In the genomic region with DNA sequence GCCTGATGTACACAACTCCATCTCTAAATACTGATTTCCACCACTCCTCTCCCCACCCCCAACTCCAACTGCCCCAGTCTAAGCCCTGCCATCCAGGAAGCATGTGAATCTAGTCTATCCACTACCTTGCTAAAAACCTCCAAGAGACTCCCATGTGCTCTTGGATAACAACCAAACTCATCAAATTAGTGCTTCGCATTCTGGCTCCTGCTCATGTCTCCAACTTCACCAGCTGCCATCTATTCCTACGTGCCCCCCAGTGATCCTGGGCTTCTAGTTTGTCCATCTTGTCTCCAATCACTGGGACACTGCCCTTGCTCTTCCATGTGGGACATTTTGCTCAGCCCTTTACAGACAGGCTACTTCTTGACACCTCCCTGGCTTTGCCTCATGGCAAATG, we compare ENCODE assay signal across 18 mouse cellular contexts. TPM values are rescaled to one million over a fixed set of nuclear protein-coding genes. Genes with fewer than 3 reads are reported as not detected.
DNase-seq lines count a peak whose midpoint lies in the region; ATAC-seq lines count a peak whose summit lies in the region.
"Had no signal": no experiment of that assay in that cellular context is flagged by ENCODE, and none has a peak within 500 bp of the region (broad histone marks: within the 10 kb centered on the region; RNA-seq: fewer than 3 reads in every experiment).

No protein-coding gene starts in this region.

- H3K27me3 ChIP-seq in hindbrain, embryonic 14.5 days (ENCODE audit: control insufficient read depth, insufficient read depth, low read length), result no peaks in the 10 kb centered on the region
- H3K27me3 ChIP-seq in hindbrain, embryonic 12.5 days, result no peaks in the 10 kb centered on the region
- no peaks in the 10 kb centered on the region for H3K27me3 ChIP-seq in midbrain, embryonic 16.5 days (ENCODE audit: control insufficient read depth, insufficient read depth, low read depth, low read length)
- H3K27me3 ChIP-seq in intestine, embryonic 16.5 days (replicated peaks; ENCODE audit: control insufficient read depth, insufficient read depth, low read length), result no peaks in the 10 kb centered on the region
- H3K27me3 ChIP-seq: kidney, embryonic 15.5 days had no signal

- H3K4me2 ChIP-seq in hindbrain, embryonic 14.5 days (replicated peaks), result no peak overlapping the region
- H3K4me2 ChIP-seq in hindbrain, embryonic 12.5 days (replicated peaks), result no peak overlapping the region
- no peak overlapping the region for H3K4me2 ChIP-seq in midbrain, embryonic 16.5 days (ENCODE audit: low read length)
- no peak overlapping the region for H3K4me2 ChIP-seq in intestine, embryonic 16.5 days (ENCODE audit: low read depth, low read length)
- H3K4me2 ChIP-seq: kidney, embryonic 15.5 days; midbrain, embryonic 11.5 days had no signal

- H3K4me3 ChIP-seq in hindbrain, embryonic 14.5 days (replicated peaks; ENCODE audit: low read length), result no peak overlapping the region
- H3K4me3 ChIP-seq in hindbrain, embryonic 12.5 days, result no peak overlapping the region
- H3K4me3 ChIP-seq in midbrain, embryonic 16.5 days (ENCODE audit: low read depth, low read length), result no peak overlapping the region
- H3K4me3 ChIP-seq in intestine, embryonic 16.5 days (ENCODE audit: low read length), result no peak overlapping the region
- H3K4me3 ChIP-seq: heart, adult 2 months; kidney, embryonic 15.5 days; myocyte had no signal

- no peak for DNase-seq in hindbrain, embryonic 14.5 days (ENCODE audit: low spot score)
- peak; percentile 89 for DNase-seq in brain, adult 2 months (ENCODE audit: low read depth, low spot score)
- DNase-seq in cerebellum, adult 11-12 months, result peak; percentile 86
- DNase-seq in cerebellum, postnatal 25 days, result peak; percentile 75 to 78
- no peak for DNase-seq in kidney, adult 8-10 months
- DNase-seq: adrenal gland, postnatal 10 days; B cell, adult 2 months; heart, adult 2 months; lung, adult 18-20 months; lung, postnatal 4 days had no signal

- no peak overlapping the region for H3K9ac ChIP-seq in hindbrain, embryonic 14.5 days
- no peak overlapping the region for H3K9ac ChIP-seq in hindbrain, embryonic 12.5 days
- H3K9ac ChIP-seq in midbrain, embryonic 16.5 days (ENCODE audit: low read depth, low read length), result no peak overlapping the region
- H3K9ac ChIP-seq in intestine, embryonic 16.5 days (ENCODE audit: low read depth, low read length), result no peak overlapping the region
- H3K9ac ChIP-seq: kidney, embryonic 15.5 days had no signal

- H3K9me3 ChIP-seq in hindbrain, embryonic 14.5 days (ENCODE audit: control insufficient read depth, low read length), result no peaks in the 10 kb centered on the region
- H3K9me3 ChIP-seq in hindbrain, embryonic 12.5 days (replicated peaks), result no peaks in the 10 kb centered on the region
- no peaks in the 10 kb centered on the region for H3K9me3 ChIP-seq in midbrain, embryonic 16.5 days (replicated peaks; ENCODE audit: control insufficient read depth, low read length, poor library complexity, severe bottlenecking)
- H3K9me3 ChIP-seq in intestine, embryonic 16.5 days (ENCODE audit: control insufficient read depth, low read length), result no peaks in the 10 kb centered on the region
- H3K9me3 ChIP-seq: kidney, embryonic 15.5 days had no signal

- 0 out of 2 replicates have a peak, but pooled peaks cover 3% of the 10 kb centered on the region for H3K4me1 ChIP-seq in hindbrain, embryonic 14.5 days (replicated peaks; ENCODE audit: control insufficient read depth, insufficient read depth, low read length)
- H3K4me1 ChIP-seq in hindbrain, embryonic 12.5 days, result no peaks in the 10 kb centered on the region
- peaks cover 4% of the 10 kb centered on the region for H3K4me1 ChIP-seq in midbrain, embryonic 16.5 days (ENCODE audit: control insufficient read depth, insufficient read depth, low read length)
- no peaks in the 10 kb centered on the region for H3K4me1 ChIP-seq in intestine, embryonic 16.5 days (ENCODE audit: control insufficient read depth, insufficient read depth, low read length)
- H3K4me1 ChIP-seq: kidney, embryonic 15.5 days had no signal

- H3K36me3 ChIP-seq in hindbrain, embryonic 14.5 days (replicated peaks; ENCODE audit: control insufficient read depth, insufficient read depth), result no peaks in the 10 kb centered on the region
- H3K36me3 ChIP-seq in hindbrain, embryonic 12.5 days, result no peaks in the 10 kb centered on the region
- H3K36me3 ChIP-seq in midbrain, embryonic 16.5 days (ENCODE audit: control insufficient read depth, insufficient read depth, low read length), result no peaks in the 10 kb centered on the region
- H3K36me3 ChIP-seq in intestine, embryonic 16.5 days (ENCODE audit: control insufficient read depth, insufficient read depth, low read length), result no peaks in the 10 kb centered on the region
- H3K36me3 ChIP-seq: kidney, embryonic 15.5 days had no signal

- 0 out of 2 replicates have a peak overlapping the region, but pooled peaks have one; percentile 15 for H3K27ac ChIP-seq in hindbrain, embryonic 14.5 days
- no peak overlapping the region for H3K27ac ChIP-seq in hindbrain, embryonic 12.5 days
- no peak overlapping the region for H3K27ac ChIP-seq in midbrain, embryonic 16.5 days (ENCODE audit: low read length)
- H3K27ac ChIP-seq in intestine, embryonic 16.5 days (ENCODE audit: low read length), result no peak overlapping the region
- H3K27ac ChIP-seq: heart, adult 2 months; kidney, embryonic 15.5 days had no signal

- no peak for ATAC-seq in hindbrain, embryonic 14.5 days (ENCODE audit: low FRiP score)
- no peak for ATAC-seq in hindbrain, embryonic 12.5 days (ENCODE audit: low FRiP score)
- ATAC-seq in midbrain, embryonic 16.5 days, result no peak
- no peak for ATAC-seq in intestine, embryonic 16.5 days
- ATAC-seq: inflammation-experienced regulatory T-cells, adult 6 months had no signal

- WGBS in hindbrain, embryonic 14.5 days, result 74% methylated on average over 2 of the region's 2 CpGs
- WGBS in hindbrain, embryonic 12.5 days, result 94% methylated on average over 2 of the region's 2 CpGs
- 95% methylated on average over 2 of the region's 2 CpGs for WGBS in midbrain, embryonic 16.5 days
- 87% methylated on average over 2 of the region's 2 CpGs for WGBS in intestine, embryonic 16.5 days

RNA-seq across cellular contexts. Expression of a gene that starts 32.2 kb away (rescaled TPM):
- 39.7 and 48.1 TPM in 2 replicates for polyA plus RNA-seq in hindbrain, embryonic 14.5 days (2014; fragmentation: Nextera tagmentation; extraction: Ambion mirVana)
- polyA plus RNA-seq in hindbrain, embryonic 12.5 days (2016; fragmentation: Nextera tagmentation; extraction: Ambion mirVana), result 32.1 and 35.1 TPM in 2 replicates
- 40.7 and 50.0 TPM in 2 replicates for polyA plus RNA-seq in midbrain, embryonic 16.5 days (2015; fragmentation: Nextera tagmentation; extraction: Ambion mirVana)
- 1.1 TPM in 2 replicates for polyA plus RNA-seq in intestine, embryonic 16.5 days (2015; fragmentation: Nextera tagmentation; extraction: Ambion mirVana)
- polyA plus RNA-seq: heart, postnatal 0 days; inflammation-experienced regulatory T-cells, adult 6 months; myocyte had no signal

Comparison
In these comparisons a context has a peak if more than half of its experiments do, and no peak if none do; other contexts are left out.
1. DNase-seq: peak in brain, adult 2 months (single experiment), cerebellum, adult 11-12 months (single experiment) and cerebellum, postnatal 25 days (2 of 2); none in hindbrain, embryonic 14.5 days (single experiment) and kidney, adult 8-10 months (0 of 2).
2. RNA of a gene that starts 32.2 kb away (polyA plus RNA-seq): 40.7 to 50.0 TPM in midbrain, embryonic 16.5 days, 39.7 to 48.1 TPM in hindbrain, embryonic 14.5 days and 32.1 to 35.1 TPM in hindbrain, embryonic 12.5 days; 1.1 TPM in intestine, embryonic 16.5 days; every median in the first group is over 10 times any median in the second.